Mouse (Mus musculus) cortical plate, adult 2 months (tissue): Measurements from ENCODE around the gene Efcab11.

ENCODE experiments used
- CTCF ChIP-seq: fragments of 200-500 bp; IDR thresholded peaks from 2 replicates; pipeline ENCODE4 v1.5.1; 2011; ENCODE audit warnings: mild to moderate bottlenecking, control low read depth, low read length; ENCODE audit not compliant: insufficient read depth; ENCODE audit errors: extremely low read depth
- POLR2A ChIP-seq: fragments of 200-500 bp; IDR thresholded peaks from 2 replicates; pipeline ENCODE4 v1.6.1; 2011; ENCODE audit warnings: mild to moderate bottlenecking, low read length, control low read depth; ENCODE audit not compliant: insufficient read depth; ENCODE audit errors: extremely low read depth

DNA sequence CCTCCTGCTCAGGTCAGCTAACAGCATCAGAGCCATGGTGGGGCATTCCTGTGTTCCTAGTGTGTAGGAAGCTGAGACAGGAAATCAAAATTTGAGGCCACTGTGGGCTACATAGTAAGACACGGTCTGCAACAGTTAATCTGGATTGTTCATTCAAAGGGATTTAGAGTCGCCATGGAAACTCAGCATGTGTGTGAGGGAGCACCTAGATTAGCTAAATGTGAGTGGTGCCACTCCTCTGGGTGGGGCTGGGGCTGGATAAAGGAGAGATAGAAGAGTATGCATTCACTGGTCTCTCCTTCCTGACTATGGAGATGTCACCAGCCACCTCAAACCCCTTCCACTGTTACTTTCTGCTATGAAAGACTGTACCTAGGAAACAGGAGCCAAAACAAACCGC, 10.8 kb downstream of the Efcab11 start:
- no peak for TF ChIP-seq POLR2A
- TF ChIP-seq CTCF = no peak
